Mouse (Mus musculus) kidney, embryonic 16.5 days (tissue): ENCODE results near the gene Tmem220. TPM values are rescaled to one million over a fixed set of nuclear protein-coding genes. Genes with fewer than 3 reads are reported as not detected.

Experiments
- ATAC-seq: fragments of 200-750 bp; cut with Nextera tagmentation; 2 replicates; pipeline ENCODE4 v1.8.0; 2017; ENCODE audit warnings: moderate TSS enrichment; ENCODE audit not compliant: low FRiP score, low TSS enrichment
- H3K27ac ChIP-seq: fragments of 300-500 bp; sonication (generic); 2 replicates; pipeline ENCODE4 v1.5.1; 2014; ENCODE audit warnings: low read length
- H3K27me3 ChIP-seq: fragments of 300-500 bp; sonication (generic); 2 replicates; pipeline ENCODE4 v1.6.1; 2014; ENCODE audit warnings: low read length, control low read depth, mixed read lengths; ENCODE audit not compliant: insufficient read depth
- H3K36me3 ChIP-seq: fragments of 300-500 bp; sonication (generic); 2 replicates; pipeline ENCODE4 v1.6.1; 2014; ENCODE audit warnings: low read length, control low read depth, mixed read lengths; ENCODE audit not compliant: insufficient read depth
- H3K4me1 ChIP-seq: fragments of 300-500 bp; sonication (generic); 2 replicates; pipeline ENCODE4 v1.6.1; 2014; ENCODE audit warnings: low read length, control low read depth, mixed read lengths; ENCODE audit not compliant: insufficient read depth
- H3K4me2 ChIP-seq: fragments of 300-500 bp; sonication (generic); replicated peaks from 2 replicates; pipeline ENCODE4 v1.6.1; 2014; ENCODE audit warnings: low read depth, low read length
- H3K4me3 ChIP-seq: fragments of 300-500 bp; sonication (generic); 2 replicates; pipeline ENCODE4 v1.5.1; 2014; ENCODE audit warnings: mild to moderate bottlenecking, low read length
- H3K9ac ChIP-seq: fragments of 300-500 bp; sonication (generic); replicated peaks from 2 replicates; pipeline ENCODE4 v1.6.1; 2014; ENCODE audit warnings: low read length
- H3K9me3 ChIP-seq: fragments of 300-500 bp; sonication (generic); 2 replicates; pipeline ENCODE4 v1.6.1; 2016; ENCODE audit warnings: low read length, control low read depth
- WGBS: fragments of 180-500 bp; shearing (Covaris S2); extraction: QIAGEN DNeasy Blood & Tissue Kit; methylation state at CpG from one replicate; pipeline ENCODE4 v1.1.7; 2014; 5-methylcytosine and 5-hydroxymethylcytosine counted together
- polyA plus RNA-seq: library from polyadenylated mRNA; unstranded; fragments of >200 nt; fragmentation: Nextera tagmentation; extraction: Ambion mirVana; gene quantifications from 2 replicates; pipeline ENCODE4 v1.2.1, GENCODE M21; 2015

Tmem220 gene
- 1.8 and 2.3 TPM in 2 replicates for polyA plus RNA-seq

DNA sequence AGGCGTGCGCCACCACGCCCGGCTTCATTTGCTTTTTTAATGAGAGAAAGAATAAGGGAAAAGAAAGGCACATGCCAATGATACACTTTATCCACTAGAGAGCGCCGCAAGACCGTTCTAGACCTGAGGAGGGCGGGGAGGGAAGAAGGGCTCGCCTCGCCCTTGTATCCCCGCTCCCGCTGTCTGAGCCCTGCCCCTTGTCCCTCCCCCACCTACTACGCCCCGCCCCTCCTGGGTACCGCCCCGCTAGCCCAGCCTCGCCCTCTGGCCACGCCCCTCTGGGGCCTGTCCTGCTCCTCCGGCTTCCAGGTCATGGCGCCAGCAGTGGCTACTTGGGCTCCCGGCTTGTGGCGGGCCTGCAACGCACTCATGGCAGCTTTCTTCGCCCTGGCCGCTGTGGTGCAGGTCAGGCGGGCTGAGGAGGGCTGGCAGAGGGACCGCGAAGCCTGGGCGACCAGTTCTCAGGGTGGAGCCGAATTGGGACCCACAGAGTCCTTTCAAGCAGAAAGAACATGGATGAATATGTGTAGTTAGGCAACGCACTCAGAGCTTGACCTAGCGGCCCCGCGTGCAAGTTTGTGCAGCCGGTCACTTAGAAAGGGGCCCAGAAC is at the start of gene Tmem220:
Tmem220 (plus strand) TSS at position 288 of the 611 bp plus-strand sequence.
- Histone ChIP-seq H3K27me3 (peaks cover 7% of the 10 kb centered on the region; the same call in 1 of the 2 replicates), H3K36me3 (no peaks in the 10 kb centered on the region), H3K9ac (peak within 1 kb of the TSS; percentile 78), H3K4me1 (peaks cover 6% of the 10 kb centered on the region; the same call in 1 of the 2 replicates), H3K4me3 (peak within 1 kb of the TSS; percentile 65), H3K4me2 (peak within 1 kb of the TSS; percentile 83), H3K27ac (no peak within 1 kb of the TSS), H3K9me3 (no peaks in the 10 kb centered on the region)
- 2% methylated on average over 34 of the region's 35 CpGs for WGBS
- ATAC-seq = peak; percentile 99

DNA sequence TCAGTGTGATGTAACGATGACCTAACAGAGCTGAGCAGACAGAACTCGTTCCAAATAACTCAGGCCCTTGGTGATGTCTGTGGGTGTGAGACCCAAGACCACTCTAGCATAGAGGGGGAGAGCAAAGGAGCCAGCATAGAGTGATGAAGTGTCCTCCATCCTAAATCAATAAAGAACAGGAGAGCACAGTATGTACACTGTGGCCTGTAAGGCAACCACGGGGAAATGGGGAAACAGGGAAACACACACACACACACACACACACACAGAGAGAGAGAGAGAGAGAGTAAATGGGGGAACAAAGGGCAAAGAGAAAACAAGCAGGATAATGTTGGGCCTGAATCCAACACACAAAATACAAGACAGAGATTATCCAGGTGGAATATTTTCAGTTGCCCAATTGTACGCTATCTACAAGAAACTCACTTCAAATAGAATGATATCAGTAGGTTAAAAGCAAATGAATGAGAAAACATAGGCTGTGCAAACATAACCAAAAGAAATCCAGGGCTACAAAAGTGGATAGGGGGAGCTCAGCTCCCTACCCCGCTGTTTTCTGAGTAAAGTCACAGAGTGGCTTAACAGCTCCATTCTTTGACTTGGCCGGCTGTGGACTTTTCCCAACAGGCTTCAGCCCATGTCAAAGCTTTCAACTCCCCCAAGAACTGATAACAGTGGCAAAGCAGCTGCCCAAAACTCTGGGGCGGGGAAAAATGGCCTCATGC is 49.2 kb upstream of the Tmem220 start:
- H3K4me1 ChIP-seq = no peaks in the 10 kb centered on the region
- H3K27me3 ChIP-seq = no peaks in the 10 kb centered on the region
- ATAC-seq = no peak
- H3K9ac ChIP-seq = no peak overlapping the region
- H3K36me3 ChIP-seq = no peaks in the 10 kb centered on the region
- peaks cover 18% of the 10 kb centered on the region for H3K9me3 ChIP-seq
- no peak overlapping the region for H3K4me2 ChIP-seq
- H3K4me3 ChIP-seq = no peak overlapping the region
- WGBS = 89% methylated on average over 7 of the region's 7 CpGs
- H3K27ac ChIP-seq = no peak overlapping the region

DNA sequence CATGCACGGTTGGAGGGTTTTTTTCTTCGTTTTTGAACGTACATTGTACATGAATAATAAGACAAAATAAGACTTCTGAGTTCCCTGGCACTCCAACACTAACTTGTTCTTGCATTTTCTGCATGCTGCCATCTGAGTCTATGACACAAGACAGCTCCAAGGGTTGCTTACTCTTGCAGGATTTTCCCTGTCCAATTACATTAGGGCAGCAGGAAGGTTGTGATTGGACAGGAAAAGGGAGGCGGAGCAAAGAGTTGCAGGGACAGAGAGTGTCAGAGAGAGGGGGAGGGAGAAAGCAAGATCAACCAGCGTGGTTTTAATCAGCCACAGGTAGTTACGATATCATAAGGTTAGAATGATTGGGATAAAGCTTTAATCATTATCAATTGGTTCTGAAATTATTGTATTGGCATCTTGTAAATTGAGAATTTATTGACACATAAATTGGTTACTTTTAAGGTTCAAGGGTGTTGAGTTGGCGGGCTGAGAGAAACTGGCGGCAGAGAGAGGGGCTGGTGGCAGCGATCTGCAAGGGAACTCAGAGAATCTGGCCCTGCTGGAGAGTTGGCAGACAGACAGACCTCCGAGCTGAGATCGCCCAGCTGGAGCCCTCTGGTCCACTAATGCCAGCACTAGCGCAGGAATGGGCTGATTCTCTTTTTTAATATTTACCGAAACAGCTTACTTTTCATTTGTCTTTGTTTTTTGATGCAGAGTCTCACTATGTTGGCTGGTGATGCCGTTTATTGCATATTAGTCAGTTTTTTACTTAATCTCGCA is 43.4 kb upstream of the Tmem220 start:
- peaks cover 1% of the 10 kb centered on the region; the same call in 1 of the 2 replicates for H3K9me3 ChIP-seq
- H3K4me1 ChIP-seq = peaks cover 15% of the 10 kb centered on the region
- ATAC-seq = no peak
- H3K27me3 ChIP-seq = no peaks in the 10 kb centered on the region
- no peaks in the 10 kb centered on the region for H3K36me3 ChIP-seq
- no peak overlapping the region for H3K4me2 ChIP-seq
- no peak overlapping the region for H3K4me3 ChIP-seq
- H3K27ac ChIP-seq = no peak overlapping the region
- 78% methylated on average over 15 of the region's 15 CpGs for WGBS
- H3K9ac ChIP-seq = no peak overlapping the region

DNA sequence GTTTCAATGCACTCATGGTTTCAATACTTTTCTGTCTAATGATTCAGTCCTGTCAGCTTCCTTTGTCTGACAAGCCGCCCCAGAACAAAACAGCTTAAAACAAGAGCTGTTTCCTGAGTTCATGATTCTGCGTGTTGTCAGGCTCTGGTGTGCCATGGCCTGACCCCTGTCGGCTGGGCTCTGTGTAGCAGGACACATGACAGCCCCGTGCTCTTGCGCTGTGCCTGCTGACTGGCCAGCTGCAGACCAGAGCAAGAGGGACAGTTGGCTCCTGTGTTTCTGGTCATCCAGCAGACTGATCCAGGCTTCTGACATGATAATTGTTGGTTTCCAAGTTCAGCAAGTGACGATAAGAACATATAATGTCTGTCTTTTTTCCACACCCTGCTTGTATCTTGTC is 42.2 kb upstream of the Tmem220 start:
- no peak overlapping the region for H3K4me2 ChIP-seq
- 0 out of 2 replicates have a peak, but pooled peaks have one; percentile 62 for ATAC-seq
- H3K36me3 ChIP-seq = no peaks in the 10 kb centered on the region
- H3K4me1 ChIP-seq = peaks cover 15% of the 10 kb centered on the region
- H3K9me3 ChIP-seq = no peaks in the 10 kb centered on the region
- no peaks in the 10 kb centered on the region for H3K27me3 ChIP-seq
- H3K27ac ChIP-seq = no peak overlapping the region
- H3K4me3 ChIP-seq = no peak overlapping the region
- H3K9ac ChIP-seq = no peak overlapping the region
- WGBS = 44% methylated on average over 6 of the region's 6 CpGs

DNA sequence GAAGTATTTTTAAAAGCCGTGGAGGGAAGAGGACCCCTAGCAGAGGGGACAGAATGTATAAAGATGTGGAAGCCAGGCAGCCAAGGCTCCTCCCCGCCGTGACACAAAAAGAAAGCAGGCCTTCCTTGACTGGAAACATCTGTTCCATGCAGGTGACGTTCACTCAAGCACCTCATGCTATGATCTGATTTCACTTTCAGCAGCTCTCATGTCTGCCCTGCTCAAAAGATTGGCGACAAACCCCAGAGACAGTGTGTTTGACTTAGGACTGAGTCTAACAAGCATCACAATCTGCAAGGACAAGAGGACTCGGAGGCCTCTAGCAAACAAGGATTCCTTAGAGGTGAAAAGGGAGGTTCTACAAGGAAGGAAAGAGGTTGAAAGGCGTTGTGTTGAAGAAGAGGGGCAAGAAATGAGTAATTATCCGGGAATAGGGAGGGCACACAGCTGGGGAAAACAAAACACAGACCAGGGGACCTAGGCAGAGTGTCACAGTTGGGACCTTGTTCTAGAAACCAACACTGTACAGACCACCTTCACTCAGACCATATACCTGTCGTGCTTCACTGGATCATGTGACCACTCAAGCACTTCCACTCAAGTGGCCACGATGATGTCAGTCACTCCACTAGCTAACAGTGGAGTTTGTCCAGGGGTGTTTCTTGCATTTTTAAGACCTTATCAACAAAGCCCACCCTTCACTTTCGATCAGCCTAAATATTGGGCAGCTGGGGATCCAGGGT is 41.4 kb upstream of the Tmem220 start:
- peaks cover 15% of the 10 kb centered on the region for H3K4me1 ChIP-seq
- H3K36me3 ChIP-seq = no peaks in the 10 kb centered on the region
- ATAC-seq = 0 out of 2 replicates have a peak, but pooled peaks have one; percentile 18
- H3K9me3 ChIP-seq = no peaks in the 10 kb centered on the region
- H3K9ac ChIP-seq = no peak overlapping the region; the same call in 1 of the 2 replicates
- no peaks in the 10 kb centered on the region for H3K27me3 ChIP-seq
- WGBS = 33% methylated on average over 11 of the region's 11 CpGs
- peak overlapping the region; percentile 63 for H3K27ac ChIP-seq
- peak overlapping the region; percentile 78; the same call in 1 of the 2 replicates for H3K4me2 ChIP-seq
- H3K4me3 ChIP-seq = no peak overlapping the region

DNA sequence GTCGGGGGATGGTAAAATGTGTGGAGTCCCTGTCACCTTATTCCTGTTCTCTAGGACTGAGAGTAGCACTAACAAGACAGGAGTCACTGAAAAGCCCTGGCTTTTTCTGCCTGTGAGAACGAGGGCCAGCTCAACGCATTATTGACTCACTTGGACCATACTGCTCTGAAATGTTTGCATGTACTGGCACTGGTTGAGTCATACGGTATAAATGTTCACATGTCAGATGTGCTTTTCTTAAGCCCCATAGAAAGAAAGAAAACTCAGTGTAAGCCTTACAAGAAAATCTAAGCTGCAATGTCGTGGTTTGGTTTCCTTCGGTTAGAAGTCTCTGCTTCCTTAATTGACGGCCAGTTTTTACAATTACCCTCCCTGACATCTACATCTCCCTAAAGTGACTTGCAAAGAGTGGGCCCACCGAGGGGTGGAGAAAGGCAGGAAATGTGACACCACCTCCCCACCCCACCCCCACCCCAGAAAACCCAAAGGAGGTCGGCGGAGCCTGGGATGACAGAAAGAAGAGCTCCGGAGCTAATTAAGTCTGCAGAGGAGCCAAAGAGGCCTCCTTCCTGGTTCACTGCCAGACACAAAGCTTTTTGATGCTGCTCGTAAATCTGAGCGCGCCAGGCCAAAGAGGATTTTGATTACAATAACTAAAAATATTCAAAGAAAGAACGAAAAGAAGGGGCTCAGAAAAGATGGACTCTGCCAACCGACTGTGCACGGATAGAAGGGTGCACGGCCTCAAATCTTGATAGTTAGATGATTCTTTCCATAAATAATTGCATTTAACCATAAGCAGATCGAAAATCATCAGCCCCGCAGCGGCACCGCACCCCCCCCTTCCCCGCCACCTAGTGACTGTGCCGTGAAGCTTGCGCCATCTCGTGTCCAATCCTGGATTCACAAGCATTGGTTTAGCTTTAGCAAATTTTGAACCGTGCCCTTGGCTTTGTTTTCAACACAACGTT is 40.5 kb upstream of the Tmem220 start:
- Histone ChIP-seq H3K36me3 (no peaks in the 10 kb centered on the region), H3K4me3 (peak overlapping the region; percentile 53), H3K4me2 (peak overlapping the region; percentile 78), H3K27ac (peak overlapping the region; percentile 63), H3K9me3 (no peaks in the 10 kb centered on the region), H3K4me1 (peaks cover 15% of the 10 kb centered on the region), H3K27me3 (no peaks in the 10 kb centered on the region), H3K9ac (peak overlapping the region; percentile 65)
- WGBS = 4% methylated on average over 28 of the region's 28 CpGs
- peak; percentile 80 for ATAC-seq

DNA sequence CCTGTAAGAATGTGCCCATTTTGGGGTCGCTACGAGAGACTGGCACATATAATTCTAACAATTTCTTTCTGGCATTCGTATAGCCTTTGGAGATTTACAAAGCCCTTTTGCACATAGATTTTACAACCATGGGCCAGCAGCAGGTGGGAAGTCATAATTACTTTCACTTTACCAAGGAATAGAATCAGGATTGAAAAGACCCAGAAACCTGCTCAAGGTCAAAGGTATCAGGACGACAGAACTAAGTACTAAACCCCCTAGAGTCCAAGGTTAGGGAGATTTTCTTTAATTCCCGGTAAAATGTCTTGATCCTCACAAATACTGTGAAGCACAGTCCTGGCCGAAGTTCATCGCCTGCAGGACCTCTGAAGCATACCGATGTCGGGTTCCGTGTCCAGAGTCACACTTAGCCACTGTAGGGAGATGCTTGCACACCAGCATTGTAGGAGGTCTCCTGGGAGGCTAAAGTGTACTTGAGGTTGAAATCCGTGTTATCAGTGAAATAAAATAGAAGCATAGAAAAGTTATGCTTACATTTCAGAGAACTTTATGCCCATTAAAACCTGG is 39.7 kb upstream of the Tmem220 start:
- Histone ChIP-seq H3K4me2 (peak overlapping the region; percentile 78), H3K36me3 (no peaks in the 10 kb centered on the region), H3K27ac (0 out of 2 replicates have a peak overlapping the region, but pooled peaks have one; percentile 27), H3K9me3 (no peaks in the 10 kb centered on the region), H3K9ac (peak overlapping the region; percentile 65), H3K4me3 (peak overlapping the region; percentile 53), H3K27me3 (no peaks in the 10 kb centered on the region), H3K4me1 (peaks cover 15% of the 10 kb centered on the region)
- no peak for ATAC-seq
- WGBS = 18% methylated on average over 11 of the region's 11 CpGs

DNA sequence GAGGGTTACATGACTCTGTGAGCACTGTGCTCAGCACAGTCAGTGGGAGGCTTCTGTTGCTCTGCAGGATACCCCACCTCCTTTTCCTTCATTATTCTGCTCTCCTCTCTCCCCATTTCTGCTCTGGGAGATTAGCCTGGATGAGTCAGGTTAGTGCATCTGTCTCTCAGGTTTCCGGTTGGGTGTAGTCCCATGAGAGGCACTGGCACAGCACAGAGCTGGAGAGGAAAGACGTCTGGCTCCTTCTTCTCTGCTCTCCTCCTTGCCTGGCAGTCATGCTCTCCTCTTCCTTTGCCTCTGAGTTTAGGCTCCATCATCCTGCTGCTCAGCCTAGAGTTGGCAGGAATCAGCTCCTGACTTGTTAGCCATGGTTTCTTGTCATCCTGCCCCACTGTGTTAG is 32.8 kb upstream of the Tmem220 start:
- WGBS = 76% methylated on average over 2 of the region's 2 CpGs
- no peak for ATAC-seq

More for the DNA sequence above, 32.8 kb upstream of the Tmem220 start:
- H3K4me3 ChIP-seq = no peak overlapping the region
- no peak overlapping the region for H3K4me2 ChIP-seq
- H3K36me3 ChIP-seq = no peaks in the 10 kb centered on the region
- H3K4me1 ChIP-seq = no peaks in the 10 kb centered on the region
- no peaks in the 10 kb centered on the region for H3K9me3 ChIP-seq
- no peak overlapping the region for H3K9ac ChIP-seq
- H3K27ac ChIP-seq = no peak overlapping the region
- H3K27me3 ChIP-seq = no peaks in the 10 kb centered on the region
